ENCODE assay signal across 46 mouse cellular contexts in the genomic region with DNA sequence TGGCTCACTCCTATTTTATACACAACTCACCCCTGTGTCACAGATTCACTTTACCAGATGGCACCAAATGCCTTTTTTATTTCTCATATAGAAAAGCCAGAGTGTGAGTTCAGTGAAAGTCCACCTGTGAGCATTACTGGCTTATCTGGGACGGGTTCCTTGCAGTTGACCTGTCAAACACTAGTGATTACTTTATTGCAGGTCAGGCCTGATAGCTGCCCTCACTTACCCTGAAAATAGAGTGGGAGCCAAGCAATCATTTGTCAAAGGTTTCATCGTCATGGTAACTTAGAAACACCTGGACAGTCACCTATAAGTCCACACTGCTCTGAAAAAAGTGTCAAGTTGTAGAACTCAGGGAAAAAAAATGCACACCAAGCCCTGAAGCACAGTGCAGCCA. TPM values are rescaled to one million over a fixed set of nuclear protein-coding genes. Genes with fewer than 3 reads are reported as not detected.
"Had no signal": no experiment of that assay in that cellular context is flagged by ENCODE, and none has a peak within 500 bp of the region (broad histone marks: within the 10 kb centered on the region; RNA-seq: fewer than 3 reads in every experiment).

No protein-coding gene starts in this region.

- H3K36me3 ChIP-seq: heart, embryonic 10.5 days; heart, embryonic 12.5 days; heart, embryonic 13.5 days; heart, embryonic 15.5 days; hindbrain, embryonic 12.5 days; hindbrain, embryonic 15.5 days; intestine, embryonic 15.5 days; kidney, embryonic 15.5 days had no signal

- H3K4me2 ChIP-seq: heart, embryonic 11.5 days; heart, embryonic 12.5 days; heart, embryonic 13.5 days; heart, embryonic 15.5 days; hindbrain, embryonic 12.5 days; hindbrain, embryonic 13.5 days; hindbrain, embryonic 14.5 days; hindbrain, embryonic 15.5 days; intestine, embryonic 15.5 days; kidney, embryonic 15.5 days had no signal

- H3K27ac ChIP-seq: heart, adult 2 months; heart, embryonic 10.5 days; heart, embryonic 13.5 days; heart, embryonic 15.5 days; hindbrain, embryonic 10.5 days; hindbrain, embryonic 12.5 days; hindbrain, embryonic 13.5 days; hindbrain, embryonic 14.5 days; hindbrain, embryonic 15.5 days; hindbrain, postnatal 0 days; intestine, embryonic 15.5 days; kidney, embryonic 15.5 days; kidney, postnatal 0 days; layer of hippocampus, adult 2 months had no signal

- H3K27me3 ChIP-seq: heart, embryonic 12.5 days; heart, embryonic 13.5 days; heart, embryonic 15.5 days; hindbrain, embryonic 12.5 days; hindbrain, embryonic 13.5 days; hindbrain, embryonic 15.5 days; intestine, embryonic 15.5 days; kidney, embryonic 15.5 days had no signal

- H3K9me3 ChIP-seq: heart, embryonic 10.5 days; heart, embryonic 12.5 days; heart, embryonic 13.5 days; heart, embryonic 15.5 days; hindbrain, embryonic 10.5 days; hindbrain, embryonic 12.5 days; hindbrain, embryonic 13.5 days; hindbrain, embryonic 15.5 days; intestine, embryonic 15.5 days; kidney, embryonic 15.5 days had no signal

- ATAC-seq: hindbrain, embryonic 16.5 days; hindbrain, postnatal 0 days; inflammation-experienced regulatory T-cells, adult 6 months; intestine, embryonic 15.5 days had no signal

- DNase-seq: heart, adult 2 months; heart, postnatal 10 days; heart, postnatal 14 days; heart, postnatal 36 days; heart, postnatal 4 days; kidney, adult 11 months; kidney, adult 18-20 months; kidney, adult 2 months; kidney, adult 8-10 months; kidney, adult 9 months; kidney, postnatal 10 days; kidney, postnatal 14 days; kidney, postnatal 25 days; kidney, postnatal 36 days; kidney, postnatal 4 days; layer of hippocampus, adult 9-11 months; layer of hippocampus, postnatal 36 days had no signal

- H3K9ac ChIP-seq: heart, embryonic 12.5 days; heart, embryonic 13.5 days; heart, embryonic 15.5 days; hindbrain, embryonic 12.5 days; hindbrain, embryonic 13.5 days; hindbrain, embryonic 14.5 days; hindbrain, embryonic 15.5 days; intestine, embryonic 15.5 days; kidney, embryonic 15.5 days had no signal

- H3K4me3 ChIP-seq: heart, adult 2 months; heart, embryonic 10.5 days; heart, embryonic 12.5 days; heart, embryonic 13.5 days; heart, embryonic 15.5 days; hindbrain, embryonic 10.5 days; hindbrain, embryonic 12.5 days; hindbrain, embryonic 13.5 days; hindbrain, embryonic 15.5 days; intestine, embryonic 15.5 days; kidney, embryonic 15.5 days; layer of hippocampus, adult 2 months had no signal

RNA-seq across cellular contexts. Expression of a gene that starts 47.2 kb away (rescaled TPM):
- total RNA-seq: heart, adult 2 months; heart, adult 8-10 months; heart, postnatal 10 days; heart, postnatal 14 days; heart, postnatal 25 days; heart, postnatal 36 days; heart, postnatal 4 days; hindbrain, postnatal 0 days; layer of hippocampus, postnatal 10 days; layer of hippocampus, postnatal 14 days; layer of hippocampus, postnatal 25 days; layer of hippocampus, postnatal 36 days had no signal
- polyA plus RNA-seq: heart, adult 2 months; heart, embryonic 10.5 days; heart, embryonic 12.5 days; heart, embryonic 13.5 days; heart, embryonic 14.5 days; heart, embryonic 15.5 days; heart, embryonic 16.5 days; heart, postnatal 0 days; inflammation-experienced regulatory T-cells, adult 6 months; intestine, embryonic 14.5 days; kidney, embryonic 14.5 days; kidney, embryonic 16.5 days; large intestine, adult 2 months had no signal
